ENCODE assay signal across 11 mouse cellular contexts in the genomic region with DNA sequence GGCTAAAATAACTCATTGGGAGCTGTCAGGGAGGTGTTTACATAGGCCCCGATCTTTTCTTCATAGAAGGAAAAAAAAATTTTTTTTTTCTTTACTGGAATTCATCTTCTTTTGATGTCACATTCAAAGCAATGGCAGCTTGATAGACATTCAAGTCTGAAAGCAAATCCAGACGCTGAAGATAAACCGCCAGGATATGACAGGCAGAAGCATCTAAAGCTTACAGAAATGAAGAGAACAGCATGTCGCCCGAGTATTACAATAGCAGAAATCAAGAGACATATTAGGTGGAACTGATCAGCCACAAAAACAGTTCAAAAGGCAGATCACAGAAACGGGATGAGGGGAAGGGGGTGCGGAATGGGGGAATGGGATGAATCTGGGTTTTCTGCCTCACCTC.
DNase-seq lines count a peak whose midpoint lies in the region; ATAC-seq and TF ChIP-seq lines count a peak whose summit lies in the region.
"Had no signal": no experiment of that assay in that cellular context is flagged by ENCODE, and none has a peak within 500 bp of the region (broad histone marks: within the 10 kb centered on the region; RNA-seq: fewer than 3 reads in every experiment).

No protein-coding gene starts in this region.

- H3K9ac ChIP-seq in heart, embryonic 12.5 days: peak overlapping the region; percentile 58
- no peak overlapping the region for H3K9ac ChIP-seq in lung, embryonic 14.5 days
- H3K9ac ChIP-seq in embryonic facial prominence, embryonic 14.5 days (ENCODE audit: low read depth, low read length): no peak overlapping the region
- no peak overlapping the region for H3K9ac ChIP-seq in stomach, embryonic 14.5 days (replicated peaks; ENCODE audit: low read depth, low read length)
- H3K9ac ChIP-seq: liver, embryonic 13.5 days; neural tube, embryonic 12.5 days had no signal

- H3K27me3 ChIP-seq in heart, embryonic 12.5 days (replicated peaks): no peaks in the 10 kb centered on the region
- H3K27me3 ChIP-seq in lung, embryonic 14.5 days (ENCODE audit: insufficient read depth, low read length): no peaks in the 10 kb centered on the region
- H3K27me3 ChIP-seq in embryonic facial prominence, embryonic 14.5 days (replicated peaks; ENCODE audit: control insufficient read depth, insufficient read depth, low read length): no peaks in the 10 kb centered on the region
- no peaks in the 10 kb centered on the region for H3K27me3 ChIP-seq in stomach, embryonic 14.5 days (ENCODE audit: control insufficient read depth, insufficient read depth, low read length)
- H3K27me3 ChIP-seq: liver, embryonic 13.5 days; neural tube, embryonic 12.5 days had no signal

- ATAC-seq in heart, embryonic 12.5 days (ENCODE audit: insufficient number of reproducible peaks, low FRiP score): no peak
- ATAC-seq in lung, embryonic 14.5 days (ENCODE audit: insufficient read depth): no peak
- no peak for ATAC-seq in embryonic facial prominence, embryonic 14.5 days (ENCODE audit: low read depth)
- no peak for ATAC-seq in stomach, embryonic 14.5 days (ENCODE audit: insufficient number of reproducible peaks, insufficient read depth, low FRiP score, low read depth)
- ATAC-seq in megakaryocyte, adult 5-6 weeks (ENCODE audit: poor library complexity, severe bottlenecking): no peak

- H3K4me3 ChIP-seq in heart, embryonic 12.5 days: no peak overlapping the region
- H3K4me3 ChIP-seq in lung, embryonic 14.5 days (ENCODE audit: low read depth, low read length): no peak overlapping the region
- no peak overlapping the region for H3K4me3 ChIP-seq in embryonic facial prominence, embryonic 14.5 days (ENCODE audit: low read depth, low read length)
- no peak overlapping the region for H3K4me3 ChIP-seq in stomach, embryonic 14.5 days (ENCODE audit: low read depth, low read length)
- H3K4me3 ChIP-seq: liver, embryonic 13.5 days; neural tube, embryonic 12.5 days had no signal

- no peak for DNase-seq in heart, postnatal 4 days
- DNase-seq in lung, embryonic 14.5 days: no peak
- DNase-seq in lung, adult 18-20 months: no peak
- peak; percentile 48 for DNase-seq in embryonic facial prominence, embryonic 14.5 days (ENCODE audit: low spot score)
- DNase-seq: cerebellum, adult 8-10 months; kidney, adult 11 months; liver, embryonic 13.5 days had no signal

- peaks cover 59% of the 10 kb centered on the region for H3K4me1 ChIP-seq in heart, embryonic 12.5 days (replicated peaks)
- peaks cover 44% of the 10 kb centered on the region for H3K4me1 ChIP-seq in lung, embryonic 14.5 days (ENCODE audit: insufficient read depth)
- H3K4me1 ChIP-seq in embryonic facial prominence, embryonic 14.5 days (ENCODE audit: control insufficient read depth, insufficient read depth, low read length): peaks cover 30% of the 10 kb centered on the region
- H3K4me1 ChIP-seq in stomach, embryonic 14.5 days (ENCODE audit: control insufficient read depth, insufficient read depth, low read length): peaks cover 54% of the 10 kb centered on the region

- H3K9me3 ChIP-seq in heart, embryonic 12.5 days (replicated peaks): no peaks in the 10 kb centered on the region
- no peaks in the 10 kb centered on the region for H3K9me3 ChIP-seq in lung, embryonic 14.5 days (ENCODE audit: low read depth, low read length)
- no peaks in the 10 kb centered on the region for H3K9me3 ChIP-seq in embryonic facial prominence, embryonic 14.5 days (ENCODE audit: control insufficient read depth, low read length)
- no peaks in the 10 kb centered on the region for H3K9me3 ChIP-seq in stomach, embryonic 14.5 days (ENCODE audit: control insufficient read depth, low read depth, low read length)
- H3K9me3 ChIP-seq: liver, embryonic 13.5 days; neural tube, embryonic 12.5 days had no signal

- no peaks in the 10 kb centered on the region for H3K36me3 ChIP-seq in heart, embryonic 12.5 days
- H3K36me3 ChIP-seq in lung, embryonic 14.5 days (ENCODE audit: insufficient read depth): no peaks in the 10 kb centered on the region
- no peaks in the 10 kb centered on the region for H3K36me3 ChIP-seq in embryonic facial prominence, embryonic 14.5 days (ENCODE audit: control insufficient read depth, insufficient read depth, low read length)
- H3K36me3 ChIP-seq in stomach, embryonic 14.5 days (ENCODE audit: control insufficient read depth, insufficient read depth, low read length): no peaks in the 10 kb centered on the region
- H3K36me3 ChIP-seq: liver, embryonic 13.5 days; neural tube, embryonic 12.5 days had no signal

- H3K4me2 ChIP-seq in heart, embryonic 12.5 days: peak overlapping the region; percentile 64
- peak overlapping the region; percentile 65 for H3K4me2 ChIP-seq in lung, embryonic 14.5 days
- no peak overlapping the region for H3K4me2 ChIP-seq in embryonic facial prominence, embryonic 14.5 days (ENCODE audit: low read depth, low read length)
- 0 out of 2 replicates have a peak overlapping the region, but pooled peaks have one; percentile 48 for H3K4me2 ChIP-seq in stomach, embryonic 14.5 days (replicated peaks; ENCODE audit: low read depth, low read length)
- H3K4me2 ChIP-seq: neural tube, embryonic 12.5 days had no signal

- 44% methylated on average over 7 of the region's 7 CpGs for WGBS in heart, embryonic 12.5 days
- WGBS in lung, embryonic 14.5 days: 23% methylated on average over 7 of the region's 7 CpGs
- WGBS in embryonic facial prominence, embryonic 14.5 days: 40% methylated on average over 7 of the region's 7 CpGs
- WGBS in stomach, embryonic 14.5 days: 24% methylated on average over 7 of the region's 7 CpGs

- no peak for TF ChIP-seq CTCF in lung, embryonic 14.5 days (IDR thresholded peaks at IDR 0.05; ENCODE audit: low read depth)

- H3K27ac ChIP-seq in heart, embryonic 12.5 days (ENCODE audit: poor library complexity, severe bottlenecking): peak overlapping the region; percentile 98
- peak overlapping the region; percentile 91 for H3K27ac ChIP-seq in lung, embryonic 14.5 days (ENCODE audit: low read depth)
- no peak overlapping the region for H3K27ac ChIP-seq in embryonic facial prominence, embryonic 14.5 days (replicated peaks; ENCODE audit: low read depth, low read length)
- H3K27ac ChIP-seq in stomach, embryonic 14.5 days (ENCODE audit: low read length): peak overlapping the region; percentile 92
- H3K27ac ChIP-seq: neural tube, embryonic 12.5 days had no signal
